Mouse (Mus musculus): Measurements from ENCODE around the gene Clec4a4. TPM values are rescaled to one million over a fixed set of nuclear protein-coding genes. Genes with fewer than 3 reads are reported as not detected.
"Not testable (repeated sequence)": the region's sequence is repeated elsewhere in the genome, so short reads cannot be mapped to it uniquely, and the experiment has no call there.

Clec4a4 gene
- polyA plus RNA-seq (2014; fragmentation: Nextera tagmentation; extraction: Ambion mirVana) = not detected in 2 replicates

DNA sequence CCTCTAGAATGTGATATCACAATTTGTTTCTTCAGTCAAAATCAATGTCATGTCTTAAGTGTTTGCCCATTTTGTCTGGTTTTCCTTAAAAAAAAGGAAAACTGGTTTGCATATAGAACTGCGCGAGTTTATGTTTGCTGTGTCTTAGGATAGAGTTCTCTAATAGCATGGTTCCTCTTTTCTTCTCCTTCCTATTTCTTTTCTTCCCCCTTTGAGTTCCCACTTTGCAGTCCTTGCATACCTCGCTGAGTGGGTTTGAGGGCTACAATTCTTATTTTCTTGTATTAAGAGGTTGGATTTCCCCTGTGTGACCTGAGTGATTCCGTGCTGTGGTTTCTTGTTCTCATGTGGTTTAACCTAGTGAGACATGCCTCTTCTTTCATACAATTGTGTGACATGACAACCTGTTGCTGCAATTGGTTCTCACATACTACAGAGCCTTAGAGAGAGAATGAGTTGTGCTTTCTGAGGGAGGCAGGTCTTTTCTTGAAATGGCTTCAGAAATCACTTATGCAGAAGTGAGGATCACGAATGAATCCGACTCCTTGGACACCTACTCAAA, at the start of gene Clec4a4:
Gene Clec4a4, plus strand, starts transcription at position 492 of the 562 bp plus-strand sequence.
- no peak within 1 kb of the TSS for H3K4me2 ChIP-seq (ENCODE audit: low read length)

DNA sequence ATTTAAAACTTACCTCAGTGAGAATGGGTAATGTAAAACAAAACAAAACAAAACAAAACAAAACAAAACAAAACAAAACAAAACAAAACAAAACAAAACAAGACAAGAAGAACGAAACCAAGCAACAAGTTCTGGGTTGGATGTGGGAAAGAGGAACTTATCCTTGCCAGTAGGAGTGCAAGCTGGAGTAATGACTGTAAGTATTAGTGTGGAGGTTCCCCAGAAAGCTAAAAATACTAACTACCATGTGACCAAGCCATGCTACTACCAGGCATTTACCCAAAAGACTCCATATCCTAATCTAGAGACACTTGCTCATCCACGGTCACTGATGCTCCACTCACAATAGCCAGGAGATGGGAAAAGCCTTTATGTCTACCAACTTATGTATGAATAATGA, 43.4 kb upstream of the Clec4a4 start:
- H3K4me3 ChIP-seq (ENCODE audit: low read depth, low read length) = no peak overlapping the region
- no peak overlapping the region for H3K9ac ChIP-seq (ENCODE audit: low read length)
- H3K9me3 ChIP-seq (ENCODE audit: control insufficient read depth, low read length) = no peaks in the 10 kb centered on the region
- ATAC-seq (replicated peaks; ENCODE audit: low FRiP score, low TSS enrichment, low read depth) (no peak), DNase-seq (ENCODE audit: low spot score) (no peak)
- no peaks in the 10 kb centered on the region for H3K27me3 ChIP-seq (replicated peaks; ENCODE audit: control insufficient read depth, insufficient read depth, low read length)
- no peaks in the 10 kb centered on the region for H3K36me3 ChIP-seq (ENCODE audit: control insufficient read depth, insufficient read depth, low read length)
- 81% methylated on average over 2 of the region's 2 CpGs for WGBS
- H3K27ac ChIP-seq (ENCODE audit: low read depth) = no peak overlapping the region
- no peaks in the 10 kb centered on the region for H3K4me1 ChIP-seq (replicated peaks; ENCODE audit: control insufficient read depth, insufficient read depth, low read length)
- no peak overlapping the region for H3K4me2 ChIP-seq (ENCODE audit: low read length)

More for the DNA sequence above, at the start of gene Clec4a4:
- WGBS = 87% methylated on average over 6 of the region's 6 CpGs
- Histone ChIP-seq H3K4me1 (replicated peaks; ENCODE audit: control insufficient read depth, insufficient read depth, low read length) (no peaks in the 10 kb centered on the region), H3K9me3 (ENCODE audit: control insufficient read depth, low read length) (peaks cover 11% of the 10 kb centered on the region), H3K36me3 (ENCODE audit: control insufficient read depth, insufficient read depth, low read length) (no peaks in the 10 kb centered on the region), H3K4me3 (ENCODE audit: low read depth, low read length) (no peak within 1 kb of the TSS), H3K9ac (ENCODE audit: low read length) (no peak within 1 kb of the TSS), H3K27me3 (replicated peaks; ENCODE audit: control insufficient read depth, insufficient read depth, low read length) (no peaks in the 10 kb centered on the region), H3K27ac (ENCODE audit: low read depth) (no peak within 1 kb of the TSS)
- DNase-seq (ENCODE audit: low spot score) = no peak
- no peak for ATAC-seq (replicated peaks; ENCODE audit: low FRiP score, low TSS enrichment, low read depth)

DNA sequence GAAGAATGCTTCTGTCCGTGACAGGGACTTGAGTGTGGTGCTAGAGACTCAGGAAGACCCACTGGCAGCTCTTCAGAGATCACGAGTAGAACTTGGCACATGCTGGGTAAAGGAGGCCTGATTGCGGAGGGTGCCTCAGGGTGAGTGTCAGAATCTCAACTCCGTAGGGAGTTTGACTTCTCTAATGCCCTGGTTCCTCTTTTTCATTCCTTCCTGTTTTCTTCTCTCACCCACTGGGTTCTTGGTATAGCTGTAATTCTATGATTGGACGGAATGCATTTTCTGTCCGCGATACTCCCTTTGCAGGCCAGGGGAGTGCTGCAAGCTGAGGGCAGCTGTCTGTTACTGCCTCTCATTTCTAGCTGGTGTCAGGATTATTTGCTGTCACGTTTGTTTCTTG, 37.8 kb upstream of the Clec4a4 start, which contains the start of gene Clec4a3:
Gene Clec4a3, plus strand, starts transcription at position 115 of the 400 bp plus-strand sequence.
- Histone ChIP-seq H3K27ac (ENCODE audit: low read depth) (no peak within 1 kb of the TSS), H3K4me3 (ENCODE audit: low read depth, low read length) (no peak within 1 kb of the TSS), H3K9me3 (ENCODE audit: control insufficient read depth, low read length) (no peaks in the 10 kb centered on the region), H3K4me1 (replicated peaks; ENCODE audit: control insufficient read depth, insufficient read depth, low read length) (no peaks in the 10 kb centered on the region), H3K9ac (ENCODE audit: low read length) (no peak within 1 kb of the TSS), H3K27me3 (replicated peaks; ENCODE audit: control insufficient read depth, insufficient read depth, low read length) (no peaks in the 10 kb centered on the region), H3K36me3 (ENCODE audit: control insufficient read depth, insufficient read depth, low read length) (no peaks in the 10 kb centered on the region), H3K4me2 (ENCODE audit: low read length) (no peak within 1 kb of the TSS)
- 87% methylated on average over 8 of the region's 8 CpGs for WGBS
- DNase-seq (ENCODE audit: low spot score) = no peak
- ATAC-seq (replicated peaks; ENCODE audit: low FRiP score, low TSS enrichment, low read depth) = no peak

DNA sequence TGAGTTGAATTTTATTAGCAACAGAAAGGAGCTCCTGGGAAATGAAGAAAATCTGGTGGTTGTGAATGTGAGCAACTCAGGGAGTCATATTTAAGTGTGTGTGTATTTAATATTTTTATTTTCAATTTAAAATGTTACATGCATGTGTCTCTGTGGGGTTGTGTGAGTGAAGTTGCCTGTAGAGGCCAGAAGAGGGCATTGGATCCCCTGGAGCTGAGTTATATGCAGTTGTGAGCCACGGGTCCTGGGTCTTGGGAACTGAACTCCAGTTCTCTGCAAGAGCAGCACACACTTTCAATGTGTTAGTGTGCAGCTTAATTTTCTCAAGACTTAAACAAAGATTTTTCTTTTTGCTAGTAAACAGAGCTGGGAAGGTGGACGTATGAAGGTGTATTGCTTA, 25.6 kb upstream of the Clec4a4 start:
- Histone ChIP-seq H3K4me2 (ENCODE audit: low read length) (no peak overlapping the region), H3K4me1 (replicated peaks; ENCODE audit: control insufficient read depth, insufficient read depth, low read length) (no peaks in the 10 kb centered on the region), H3K9me3 (ENCODE audit: control insufficient read depth, low read length) (no peaks in the 10 kb centered on the region), H3K27ac (ENCODE audit: low read depth) (no peak overlapping the region), H3K4me3 (ENCODE audit: low read depth, low read length) (no peak overlapping the region), H3K27me3 (replicated peaks; ENCODE audit: control insufficient read depth, insufficient read depth, low read length) (no peaks in the 10 kb centered on the region), H3K36me3 (ENCODE audit: control insufficient read depth, insufficient read depth, low read length) (no peaks in the 10 kb centered on the region), H3K9ac (ENCODE audit: low read length) (no peak overlapping the region)
- ATAC-seq (replicated peaks; ENCODE audit: low FRiP score, low TSS enrichment, low read depth) = no peak
- WGBS = 78% methylated on average over 2 of the region's 2 CpGs
- DNase-seq (ENCODE audit: low spot score) = no peak

DNA sequence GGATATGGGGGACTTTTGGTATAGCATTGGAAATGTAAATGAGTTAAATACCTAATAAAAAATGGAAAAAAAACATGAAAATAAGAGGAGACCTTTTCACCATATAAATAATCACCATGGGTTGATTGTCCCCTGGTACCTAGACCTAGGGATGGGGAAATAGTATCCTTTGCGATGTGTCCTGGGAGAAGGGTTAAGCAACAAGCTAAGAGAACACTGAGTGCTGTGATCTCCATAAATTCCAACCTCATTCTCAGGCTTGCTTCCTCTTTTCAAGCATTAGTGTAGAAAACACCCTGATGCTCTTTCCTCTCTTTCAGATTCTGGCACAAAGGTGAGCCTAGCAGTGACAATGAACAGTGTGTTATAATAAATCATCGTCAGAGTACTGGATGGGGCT, 21.1 kb upstream of the Clec4a4 start:
- Histone ChIP-seq H3K4me3 (ENCODE audit: low read depth, low read length) (no peak overlapping the region), H3K4me2 (ENCODE audit: low read length) (no peak overlapping the region), H3K36me3 (ENCODE audit: control insufficient read depth, insufficient read depth, low read length) (no peaks in the 10 kb centered on the region), H3K27me3 (replicated peaks; ENCODE audit: control insufficient read depth, insufficient read depth, low read length) (no peaks in the 10 kb centered on the region), H3K9me3 (ENCODE audit: control insufficient read depth, low read length) (no peaks in the 10 kb centered on the region), H3K27ac (ENCODE audit: low read depth) (no peak overlapping the region), H3K4me1 (replicated peaks; ENCODE audit: control insufficient read depth, insufficient read depth, low read length) (no peaks in the 10 kb centered on the region), H3K9ac (ENCODE audit: low read length) (no peak overlapping the region)
- no peak for DNase-seq (ENCODE audit: low spot score)
- no peak for ATAC-seq (replicated peaks; ENCODE audit: low FRiP score, low TSS enrichment, low read depth)
- WGBS = 87% methylated on average over 2 of the region's 2 CpGs

DNA sequence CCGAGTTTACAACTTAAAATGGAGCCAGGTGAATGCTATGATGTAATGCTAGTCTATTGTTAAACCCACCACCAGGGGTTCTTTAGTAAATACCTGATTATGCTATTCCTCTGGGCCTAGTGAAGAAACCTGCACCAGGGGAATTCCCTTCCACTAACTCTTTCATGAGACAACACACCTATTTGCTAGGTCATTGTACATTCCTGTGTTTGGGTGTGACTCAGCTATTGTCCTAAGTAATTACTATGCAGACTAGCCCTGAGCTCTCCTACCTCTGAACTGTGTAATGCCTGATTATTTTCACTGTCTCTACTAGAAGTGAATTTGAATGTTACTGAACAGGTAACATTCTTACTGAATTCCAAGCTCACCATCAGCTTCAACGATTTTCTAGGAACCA, 14.5 kb downstream of the Clec4a4 start:
- not testable (repeated sequence) for H3K36me3 ChIP-seq (ENCODE audit: control insufficient read depth, insufficient read depth, low read length); H3K4me2 ChIP-seq (ENCODE audit: low read length); DNase-seq (ENCODE audit: low spot score); H3K4me1 ChIP-seq (replicated peaks; ENCODE audit: control insufficient read depth, insufficient read depth, low read length); H3K9me3 ChIP-seq (ENCODE audit: control insufficient read depth, low read length); H3K27ac ChIP-seq (ENCODE audit: low read depth); H3K9ac ChIP-seq (ENCODE audit: low read length); H3K4me3 ChIP-seq (ENCODE audit: low read depth, low read length); H3K27me3 ChIP-seq (replicated peaks; ENCODE audit: control insufficient read depth, insufficient read depth, low read length); ATAC-seq (replicated peaks; ENCODE audit: low FRiP score, low TSS enrichment, low read depth)
- WGBS = 72% methylated on average over 2 of the region's 2 CpGs

DNA sequence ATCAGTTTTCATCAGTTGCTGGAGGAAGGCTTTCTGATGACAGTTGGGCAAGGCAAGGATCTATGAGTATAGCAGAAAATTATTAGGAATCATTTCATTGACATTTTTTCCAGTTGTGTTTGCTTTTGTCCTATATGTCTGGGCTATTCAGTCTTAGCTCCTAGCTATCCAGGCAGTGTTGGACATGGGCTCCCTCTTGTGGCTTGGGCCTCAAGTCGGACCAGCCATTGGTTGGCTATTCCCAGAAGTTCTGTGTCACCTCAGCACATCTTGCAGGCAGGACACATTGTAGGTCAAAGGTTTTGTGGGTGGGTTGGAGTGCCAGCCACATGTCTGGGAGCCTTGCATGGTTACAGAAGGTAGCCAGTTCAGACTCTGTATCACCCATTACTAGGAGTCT, 15.4 kb downstream of the Clec4a4 start:
- H3K27me3 ChIP-seq (replicated peaks; ENCODE audit: control insufficient read depth, insufficient read depth, low read length) = no peaks in the 10 kb centered on the region
- 62% methylated on average over 1 of the region's 1 CpGs for WGBS
- H3K4me1 ChIP-seq (replicated peaks; ENCODE audit: control insufficient read depth, insufficient read depth, low read length) = no peaks in the 10 kb centered on the region
- no peaks in the 10 kb centered on the region for H3K9me3 ChIP-seq (ENCODE audit: control insufficient read depth, low read length)
- H3K27ac ChIP-seq (ENCODE audit: low read depth) = no peak overlapping the region
- no peak overlapping the region for H3K4me2 ChIP-seq (ENCODE audit: low read length)
- no peak overlapping the region for H3K4me3 ChIP-seq (ENCODE audit: low read depth, low read length)
- DNase-seq (ENCODE audit: low spot score) = no peak
- H3K9ac ChIP-seq (ENCODE audit: low read length) = no peak overlapping the region
- H3K36me3 ChIP-seq (ENCODE audit: control insufficient read depth, insufficient read depth, low read length) = no peaks in the 10 kb centered on the region
- no peak for ATAC-seq (replicated peaks; ENCODE audit: low FRiP score, low TSS enrichment, low read depth)

DNA sequence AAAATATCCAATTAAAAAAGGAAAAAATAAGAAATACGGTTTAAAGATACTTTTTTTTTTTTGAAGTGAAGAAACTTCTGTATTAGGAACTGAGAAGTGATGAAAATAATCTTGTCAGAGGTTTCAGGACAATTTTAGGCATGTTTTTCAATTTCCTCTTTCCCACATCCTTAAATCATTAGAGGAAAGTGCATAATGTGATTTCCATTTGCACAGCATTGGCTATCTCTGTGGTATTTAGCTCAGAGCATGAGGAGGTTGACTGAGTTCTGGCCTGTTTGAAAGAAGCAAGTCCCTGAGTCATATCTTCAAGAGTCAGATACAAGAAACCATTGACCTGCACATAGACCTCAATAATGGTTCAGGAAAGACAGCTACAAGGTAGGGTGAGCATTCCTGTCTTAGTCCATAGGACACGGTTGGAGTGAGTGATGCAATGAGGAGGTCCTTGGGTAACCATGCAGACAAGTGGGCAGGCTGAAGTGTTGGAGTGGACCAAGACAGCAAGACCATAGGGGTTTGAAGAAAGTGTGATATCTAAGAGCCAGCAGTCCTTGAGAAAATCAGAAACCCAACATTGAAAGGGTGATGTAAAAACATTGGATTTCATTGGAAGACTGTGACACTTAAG, 59.7 kb downstream of the Clec4a4 start, which contains the start of gene Clec4b1:
Gene Clec4b1, plus strand, starts transcription at position 221 of the 631 bp plus-strand sequence.
- no peak for ATAC-seq (replicated peaks; ENCODE audit: low FRiP score, low TSS enrichment, low read depth)
- Histone ChIP-seq H3K27me3 (replicated peaks; ENCODE audit: control insufficient read depth, insufficient read depth, low read length) (no peaks in the 10 kb centered on the region), H3K27ac (ENCODE audit: low read depth) (no peak within 1 kb of the TSS), H3K4me3 (ENCODE audit: low read depth, low read length) (no peak within 1 kb of the TSS), H3K36me3 (ENCODE audit: control insufficient read depth, insufficient read depth, low read length) (no peaks in the 10 kb centered on the region), H3K4me1 (replicated peaks; ENCODE audit: control insufficient read depth, insufficient read depth, low read length) (no peaks in the 10 kb centered on the region), H3K9me3 (ENCODE audit: control insufficient read depth, low read length) (no peaks in the 10 kb centered on the region), H3K4me2 (ENCODE audit: low read length) (no peak within 1 kb of the TSS), H3K9ac (ENCODE audit: low read length) (no peak within 1 kb of the TSS)
- no peak for DNase-seq (ENCODE audit: low spot score)
- 72% methylated on average over 2 of the region's 2 CpGs for WGBS

Data from intestine, embryonic 14.5 days (tissue).